Mouse (Mus musculus) c-Kit-positive CD71-positive TER-119-positive erythroid progenitor cells, embryonic 14.5 days (primary cell): Measurements from ENCODE around the gene Kcnj9.

Source experiments
- DNase-seq: peaks from one replicate; pipeline ENCODE4 v3.0.0-alpha.2; 2013; ENCODE audit warnings: low spot score

Kcnj9 gene

DNA sequence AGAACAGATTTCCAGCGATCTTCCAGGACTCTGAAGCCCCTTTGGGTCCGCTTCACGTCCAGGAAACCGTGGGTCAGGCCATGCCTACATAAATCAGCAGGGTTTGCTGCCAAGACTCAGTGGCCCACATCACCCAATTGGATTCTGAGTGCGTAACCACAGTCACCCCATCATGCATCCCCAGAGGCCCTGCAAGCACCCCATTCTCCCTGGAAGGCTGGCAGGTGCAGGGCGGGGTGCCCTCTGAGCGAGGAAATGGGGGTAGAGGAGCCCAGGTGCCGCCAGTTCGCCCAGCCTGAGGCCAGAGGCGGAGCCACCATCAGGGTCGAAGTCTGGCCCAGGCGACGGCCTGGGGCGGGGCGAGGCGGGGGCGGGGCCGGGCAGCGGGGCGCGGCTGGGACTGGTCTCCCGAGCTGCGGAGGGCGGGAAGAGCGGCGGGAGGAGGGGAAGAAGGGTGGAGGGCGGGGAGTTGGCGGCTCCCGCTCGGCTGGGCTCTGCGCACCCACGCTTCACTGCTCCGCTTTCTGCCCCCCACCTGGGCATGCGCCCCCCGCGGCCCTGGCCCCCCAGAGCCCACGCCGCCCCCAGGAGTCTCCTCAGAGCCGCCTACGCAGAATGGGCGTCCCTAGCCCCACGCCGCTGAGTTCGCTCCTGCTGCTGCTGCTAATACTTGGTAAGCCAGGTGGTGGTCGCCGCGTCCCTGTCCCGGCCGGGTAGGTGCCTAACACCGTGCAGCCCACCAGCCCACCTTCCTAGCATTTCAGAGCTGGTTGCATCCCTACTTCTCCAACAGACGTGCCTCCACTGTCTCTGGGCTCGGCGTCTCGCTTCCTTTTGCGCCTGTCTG, 17.0 kb downstream of the Kcnj9 start:
- DNase-seq: peak; percentile 80

GRCm38 (mm10) chr1:172311248-172311906, 17.7 kb downstream of the Kcnj9 start:
- DNase-seq: peak; percentile 46

DNA sequence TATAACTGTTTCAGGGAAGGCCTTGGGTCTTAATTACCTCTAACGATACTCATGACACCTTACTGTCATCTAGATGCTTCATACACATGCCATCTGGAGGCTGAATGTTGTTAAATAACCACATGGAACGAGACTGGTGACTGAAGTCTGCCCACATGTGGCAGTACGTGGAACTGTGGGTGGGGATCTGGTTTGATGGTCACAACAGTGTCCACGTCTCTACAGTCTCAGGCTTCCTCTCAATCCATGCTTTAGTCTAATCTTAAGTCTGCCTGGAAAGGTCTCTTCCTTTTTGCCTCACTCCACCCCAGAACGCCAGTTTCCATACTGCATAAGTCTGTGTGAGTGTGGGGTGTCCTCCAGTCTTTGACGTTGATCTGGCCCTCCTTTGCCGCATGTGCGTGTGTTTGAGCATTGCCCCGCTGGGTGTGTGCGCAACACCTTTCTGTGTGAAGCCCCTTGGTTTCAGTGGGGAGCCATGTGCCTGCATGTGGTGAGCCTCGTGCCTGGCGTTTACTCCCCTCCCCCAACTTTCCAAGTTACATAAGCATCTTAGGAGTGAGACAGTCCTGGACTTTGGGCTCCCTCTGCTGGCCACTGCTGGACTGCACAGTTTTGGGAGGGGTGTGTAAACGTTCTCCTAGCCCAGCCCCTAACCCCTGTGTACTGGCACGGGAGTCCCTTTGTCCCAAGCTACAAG, 19.3 kb downstream of the Kcnj9 start:
- peak; percentile 86 for DNase-seq

DNA sequence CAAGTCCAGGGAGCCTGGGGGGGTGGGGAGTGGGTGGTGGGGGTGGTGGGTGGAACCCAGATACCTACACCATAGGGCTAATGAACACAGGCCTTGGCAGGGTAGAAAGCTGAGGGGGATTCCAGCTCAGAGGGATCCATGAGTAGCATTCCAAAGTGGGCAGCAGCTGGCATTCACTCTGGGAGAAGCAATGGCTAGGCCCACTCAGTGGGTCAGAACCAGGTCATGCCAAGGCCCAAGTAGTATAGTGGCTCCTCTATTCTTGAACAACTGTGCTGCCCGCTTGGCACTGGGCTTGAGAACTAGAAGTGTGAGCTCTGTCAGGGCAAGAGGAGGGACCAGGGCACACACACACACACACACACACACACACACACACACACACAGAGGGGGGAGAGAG, 20.7 kb downstream of the Kcnj9 start:
- no peak for DNase-seq

DNA sequence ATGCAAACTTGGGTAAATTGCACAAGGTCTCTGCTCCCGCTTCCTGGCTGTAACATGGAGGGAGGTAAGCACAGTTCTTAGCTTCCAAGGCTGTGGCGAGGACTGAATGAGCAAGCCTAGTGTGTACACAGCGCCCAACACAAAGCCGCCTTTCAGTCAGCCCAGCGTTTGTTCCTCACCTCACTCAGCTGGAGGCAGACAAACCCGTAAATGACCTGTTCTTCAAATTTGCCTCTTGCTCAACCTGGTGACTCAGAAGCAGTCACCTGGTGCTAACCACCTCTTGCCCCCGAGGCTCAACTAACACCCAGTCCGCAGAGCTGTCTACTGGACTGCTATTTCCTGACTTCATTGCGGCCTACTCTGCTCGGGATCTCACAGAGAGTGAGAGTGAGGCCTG, 21.2 kb downstream of the Kcnj9 start:
- DNase-seq: no peak

DNA sequence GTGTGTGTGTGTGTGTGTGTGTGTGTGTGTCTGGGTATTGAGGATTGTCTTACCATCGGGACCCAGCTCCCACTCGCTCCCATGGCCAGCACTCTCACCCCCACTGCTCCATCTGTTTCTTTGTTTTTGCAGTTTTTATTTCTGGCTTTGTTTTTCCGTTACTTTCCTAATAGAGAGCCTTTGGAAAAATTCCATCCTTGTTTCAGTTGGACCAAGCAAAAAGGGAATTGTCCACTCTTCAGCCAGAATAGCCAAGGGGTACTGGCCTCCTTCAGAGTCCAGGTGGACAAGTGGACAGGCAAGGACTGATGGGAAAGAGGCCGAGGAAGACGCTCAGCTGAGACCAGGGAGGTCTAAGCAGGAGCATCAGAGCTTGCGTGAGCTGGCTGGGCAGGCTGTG, 22.2 kb downstream of the Kcnj9 start:
- no peak for DNase-seq

GRCm38 (mm10) chr1:172306196-172306595, 22.9 kb downstream of the Kcnj9 start:
- no peak for DNase-seq

DNA sequence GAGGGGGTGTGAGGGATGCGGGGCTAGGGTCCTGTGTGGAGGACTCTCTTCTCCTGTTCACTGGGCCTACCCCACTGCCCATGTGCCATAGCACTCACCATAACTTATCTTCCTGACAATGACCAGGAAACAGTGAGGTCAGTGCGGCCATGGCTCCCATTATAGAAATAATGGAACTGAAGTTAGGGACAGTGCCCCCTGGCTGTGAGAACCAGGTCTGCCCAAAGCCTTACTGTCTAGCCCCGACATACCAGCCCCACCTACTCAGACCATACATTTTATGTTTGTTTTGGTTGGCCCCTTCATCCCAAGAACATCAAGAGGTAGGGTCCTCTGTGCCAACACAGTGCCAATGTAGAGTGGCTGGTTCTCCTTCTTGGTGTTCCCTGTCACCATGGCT, 23.5 kb downstream of the Kcnj9 start:
- no peak for DNase-seq

GRCm38 (mm10) chr1:172305153-172305552, 24.0 kb downstream of the Kcnj9 start:
- no peak for DNase-seq

GRCm38 (mm10) chr1:172304443-172304842, 24.7 kb downstream of the Kcnj9 start:
- DNase-seq: no peak

DNA sequence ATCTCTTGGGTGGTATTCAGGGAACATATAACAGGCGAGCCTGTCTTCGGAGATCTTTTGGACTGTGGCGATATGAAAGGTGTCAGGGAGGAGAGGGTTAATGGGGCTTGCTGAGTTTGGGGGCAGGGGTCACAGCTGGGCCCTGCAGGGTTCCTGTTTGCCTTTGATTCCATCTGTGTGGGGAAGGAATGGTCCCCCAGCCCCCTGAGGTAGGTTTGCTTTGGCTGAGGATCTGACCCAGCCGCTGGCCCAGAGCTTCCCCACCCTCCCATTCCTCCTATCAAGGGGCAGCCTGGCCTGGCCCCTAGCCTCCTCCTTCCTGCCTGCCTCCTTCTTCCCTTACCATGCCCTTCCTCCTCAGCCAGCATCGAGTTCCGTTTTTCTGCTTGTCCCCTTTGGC, 26.3 kb downstream of the Kcnj9 start:
- no peak for DNase-seq

- no peak for DNase-seq
These were observed 26.8 kb downstream of the Kcnj9 start for GRCm38 (mm10) chr1:172302311-172302710.

GRCm38 (mm10) chr1:172301180-172301579, 27.9 kb downstream of the Kcnj9 start:
- DNase-seq: no peak

GRCm38 (mm10) chr1:172300247-172300646, 28.9 kb downstream of the Kcnj9 start:
- no peak for DNase-seq

GRCm38 (mm10) chr1:172299528-172299927, 29.6 kb downstream of the Kcnj9 start:
- no peak for DNase-seq

- DNase-seq: no peak
These were observed 31.2 kb downstream of the Kcnj9 start, which contains the start of gene Atp1a2 for GRCm38 (mm10) chr1:172297611-172298537. Atp1a2 (minus strand) TSS chr1:172298064.

GRCm38 (mm10) chr1:172296816-172297510, 32.2 kb downstream of the Kcnj9 start:
- DNase-seq: no peak

- DNase-seq: no peak
These were observed 33.3 kb downstream of the Kcnj9 start for GRCm38 (mm10) chr1:172295751-172296197.

GRCm38 (mm10) chr1:172293449-172293848, 35.7 kb downstream of the Kcnj9 start:
- DNase-seq: no peak

GRCm38 (mm10) chr1:172292880-172293279, 36.2 kb downstream of the Kcnj9 start:
- DNase-seq: no peak

DNA sequence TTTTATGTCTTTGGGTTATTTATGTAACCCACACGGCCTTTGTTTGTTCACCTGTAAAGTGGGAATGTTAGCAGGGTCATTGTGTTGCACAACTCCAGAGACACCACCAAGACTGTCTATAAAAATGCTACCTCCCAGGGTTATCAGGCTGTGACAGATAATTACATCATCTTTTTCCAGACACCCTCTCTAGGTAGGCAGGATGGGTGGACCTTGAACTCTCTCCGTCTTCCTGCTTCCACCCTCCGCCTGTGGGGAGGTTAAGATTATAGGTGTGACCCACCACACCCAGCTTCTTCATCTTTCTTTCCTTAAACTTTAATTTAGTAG, 39.5 kb downstream of the Kcnj9 start:
- no peak for DNase-seq
